Mouse (Mus musculus) MEL (cell line): ENCODE data around the gene Tex9. TPM values are rescaled to one million over a fixed set of nuclear protein-coding genes. Genes with fewer than 3 reads are reported as not detected.

Experiments
- DNase-seq: peaks from one replicate; pipeline ENCODE4 v3.0.0; 2011; ENCODE audit warnings: low read depth, low spot score
- H3K27ac ChIP-seq: 2 replicates; pipeline ENCODE4 v1.5.1; 2012; ENCODE audit warnings: low read depth, mild to moderate bottlenecking, control low read depth, low read length, moderate library complexity; ENCODE audit not compliant: control insufficient read depth
- H3K27me3 ChIP-seq, 2 experiments: fragments of 150-350 bp in 1 of 2; sonication (generic) in 1 of 2; 2 replicates each; pipeline ENCODE4 v1.6.1; 2012; ENCODE audit warnings: low read length in 2 of 2, mild to moderate bottlenecking in 2 of 2, improper control_type of control experiment in 1 of 2, moderate library complexity in 1 of 2; ENCODE audit not compliant: insufficient read depth in 2 of 2, control insufficient read depth in 1 of 2
- H3K36me3 ChIP-seq, 2 experiments: 2 replicates each; pipeline ENCODE4 v1.6.1; 2012 to 2014; ENCODE audit warnings: low read length in 2 of 2, improper control_type of control experiment in 1 of 2, inconsistent platforms in 1 of 2, mild to moderate bottlenecking in 1 of 2; ENCODE audit not compliant: insufficient read depth in 2 of 2, control insufficient read depth in 1 of 2
- H3K4me1 ChIP-seq, 2 experiments: fragments of 150-350 bp in 1 of 2; sonication (generic) in 1 of 2; 2 replicates each; pipeline ENCODE4 v1.6.1; 2012; ENCODE audit warnings: low read length in 2 of 2, improper control_type of control experiment in 1 of 2, mild to moderate bottlenecking in 1 of 2; ENCODE audit not compliant: insufficient read depth in 2 of 2, control insufficient read depth in 1 of 2
- H3K4me3 ChIP-seq, 2 experiments: fragments of 150-350 bp in 1 of 2; sonication (generic) in 1 of 2; 2 replicates each; pipeline ENCODE4 v1.5.1; 2012; ENCODE audit warnings: low read depth in 2 of 2, low read length in 2 of 2, mild to moderate bottlenecking in 2 of 2, moderate library complexity in 2 of 2, control low read depth in 1 of 2, improper control_type of control experiment in 1 of 2; ENCODE audit not compliant: control insufficient read depth in 1 of 2, insufficient read depth in 1 of 2
- H3K79me2 ChIP-seq: 2 replicates; pipeline ENCODE4 v1.6.1; 2012; ENCODE audit warnings: mild to moderate bottlenecking, low read length, moderate library complexity; ENCODE audit not compliant: control insufficient read depth, poor library complexity, insufficient read depth
- H3K9ac ChIP-seq: 2 replicates; pipeline ENCODE4 v1.6.1; 2012; ENCODE audit warnings: low read depth, mild to moderate bottlenecking, control low read depth, low read length, moderate library complexity; ENCODE audit not compliant: control insufficient read depth, poor library complexity, severe bottlenecking
- H3K9me3 ChIP-seq: fragments of 150-350 bp; sonication (generic); replicated peaks from 2 replicates; pipeline ENCODE4 v1.6.1; 2012; ENCODE audit warnings: mild to moderate bottlenecking, low read length, improper control_type of control experiment, moderate library complexity; ENCODE audit not compliant: insufficient read depth
- BHLHE40 ChIP-seq: IDR thresholded peaks from 2 replicates; pipeline ENCODE4 v1.6.1; 2012; ENCODE audit warnings: low read depth, mild to moderate bottlenecking, inconsistent platforms, low read length, improper control_type of control experiment, borderline replicate concordance
- CHD1 ChIP-seq: IDR thresholded peaks from 2 replicates; pipeline ENCODE4 v1.6.1; 2012; ENCODE audit warnings: low read depth, mild to moderate bottlenecking, inconsistent platforms, low read length, improper control_type of control experiment
- CHD2 ChIP-seq: IDR thresholded peaks from 2 replicates; pipeline ENCODE4 v1.6.1; 2011; ENCODE audit warnings: low read length, improper control_type of control experiment
- EP300 ChIP-seq, 2 experiments: IDR thresholded peaks; 2 replicates each; pipeline ENCODE4 v1.6.1; 2011; ENCODE audit warnings: improper control_type of control experiment in 2 of 2, low read length in 2 of 2, low read depth in 1 of 2, mild to moderate bottlenecking in 1 of 2
- GATA1 ChIP-seq: IDR thresholded peaks from 2 replicates; pipeline ENCODE4 v1.6.1; 2011; ENCODE audit warnings: low read depth, low read length, improper control_type of control experiment
- HCFC1 ChIP-seq: IDR thresholded peaks from 2 replicates; pipeline ENCODE4 v1.6.1; 2012; ENCODE audit warnings: low read depth, mild to moderate bottlenecking, inconsistent platforms, low read length, improper control_type of control experiment, moderate library complexity
- JUND ChIP-seq: IDR thresholded peaks from 2 replicates; pipeline ENCODE4 v1.6.1; 2011; ENCODE audit warnings: low read depth, mild to moderate bottlenecking, improper control_type of control experiment, low read length
- MAFK ChIP-seq: IDR thresholded peaks from 2 replicates; pipeline ENCODE4 v1.6.1; 2011; ENCODE audit warnings: low read depth, mild to moderate bottlenecking, low read length, improper control_type of control experiment, borderline replicate concordance
- MAX ChIP-seq: IDR thresholded peaks from 2 replicates; pipeline ENCODE4 v1.6.1; 2011; ENCODE audit warnings: low read length, improper control_type of control experiment
- MEF2A ChIP-seq: IDR thresholded peaks from 2 replicates; pipeline ENCODE4 v1.6.1; 2014; ENCODE audit warnings: low read depth, mild to moderate bottlenecking, inconsistent platforms, low read length, improper control_type of control experiment; ENCODE audit not compliant: poor library complexity, insufficient replicate concordance, severe bottlenecking; ENCODE audit errors: extremely low read depth
- MYC ChIP-seq: IDR thresholded peaks from 2 replicates; pipeline ENCODE4 v1.6.1; 2011; ENCODE audit warnings: low read depth, mild to moderate bottlenecking, low read length, improper control_type of control experiment, moderate library complexity
- POLR2AphosphoS2 ChIP-seq: IDR thresholded peaks from 2 replicates; pipeline ENCODE4 v1.6.1; 2011; ENCODE audit warnings: low read length, improper control_type of control experiment
- RAD21 ChIP-seq: IDR thresholded peaks from 2 replicates; pipeline ENCODE4 v1.6.1; 2011; ENCODE audit warnings: mild to moderate bottlenecking, low read depth, low read length, improper control_type of control experiment
- RCOR1 ChIP-seq: IDR thresholded peaks from 2 replicates; pipeline ENCODE4 v1.6.1; 2012; ENCODE audit warnings: low read depth, mild to moderate bottlenecking, inconsistent platforms, low read length, improper control_type of control experiment
- SMC3 ChIP-seq: IDR thresholded peaks from 2 replicates; pipeline ENCODE4 v1.6.1; 2011; ENCODE audit warnings: low read depth, low read length, improper control_type of control experiment
- TBP ChIP-seq: IDR thresholded peaks from 2 replicates; pipeline ENCODE4 v1.8.0; 2011; ENCODE audit warnings: low read depth, low read length, improper control_type of control experiment
- TCF12 ChIP-seq: IDR thresholded peaks from 2 replicates; pipeline ENCODE4 v1.6.1; 2014; ENCODE audit warnings: low read depth, mild to moderate bottlenecking, inconsistent platforms, low read length, improper control_type of control experiment, moderate library complexity
- UBTF ChIP-seq: IDR thresholded peaks from 2 replicates; pipeline ENCODE4 v1.6.1; 2012; ENCODE audit warnings: low read depth, mild to moderate bottlenecking, inconsistent platforms, low read length, improper control_type of control experiment, moderate library complexity, borderline replicate concordance; ENCODE audit not compliant: insufficient read depth
- USF2 ChIP-seq, 2 experiments: IDR thresholded peaks; 2 replicates each; pipeline ENCODE4 v1.6.1; 2011 to 2012; ENCODE audit warnings: improper control_type of control experiment in 2 of 2, low read length in 2 of 2, borderline replicate concordance in 1 of 2, inconsistent platforms in 1 of 2, low read depth in 1 of 2, mild to moderate bottlenecking in 1 of 2; ENCODE audit not compliant: insufficient read depth in 1 of 2
- ZC3H11A ChIP-seq: IDR thresholded peaks from 2 replicates; pipeline ENCODE4 v1.6.1; 2012; ENCODE audit warnings: low read depth, mild to moderate bottlenecking, inconsistent platforms, low read length, improper control_type of control experiment
- ZKSCAN1 ChIP-seq: IDR thresholded peaks from 2 replicates; pipeline ENCODE4 v1.6.1; 2012; ENCODE audit warnings: low read depth, mild to moderate bottlenecking, inconsistent platforms, low read length, improper control_type of control experiment, moderate library complexity
- ZNF384 ChIP-seq: IDR thresholded peaks from 2 replicates; pipeline ENCODE4 v1.6.1; 2012; ENCODE audit warnings: low read depth, mild to moderate bottlenecking, inconsistent platforms, low read length, improper control_type of control experiment
- polyA plus RNA-seq, 2 experiments: library from polyadenylated mRNA; stranded (reverse) in 1 of 2; unstranded in 1 of 2; fragments of >175 nt in 1 of 2; fragments of >200 nt in 1 of 2; gene quantifications; 2 replicates each; pipeline versions ENCODE4 v1.2.1 to v1.2.4; 2012; ENCODE audit warnings: low replicate concordance in 2 of 2, low read depth in 1 of 2; ENCODE audit not compliant: insufficient read length in 2 of 2, insufficient read depth in 1 of 2, missing spikeins in 1 of 2
- total RNA-seq: library from RNA; depleted of rRNA; stranded (reverse); fragments of 300-350 nt; gene quantifications from 2 replicates; pipeline ENCODE4 v1.2.3, GENCODE M21; 2012

The Tex9 gene
- total and polyA plus RNA-seq, 3 experiments: 7.0 to 17.1 TPM; not detected in 1

DNA sequence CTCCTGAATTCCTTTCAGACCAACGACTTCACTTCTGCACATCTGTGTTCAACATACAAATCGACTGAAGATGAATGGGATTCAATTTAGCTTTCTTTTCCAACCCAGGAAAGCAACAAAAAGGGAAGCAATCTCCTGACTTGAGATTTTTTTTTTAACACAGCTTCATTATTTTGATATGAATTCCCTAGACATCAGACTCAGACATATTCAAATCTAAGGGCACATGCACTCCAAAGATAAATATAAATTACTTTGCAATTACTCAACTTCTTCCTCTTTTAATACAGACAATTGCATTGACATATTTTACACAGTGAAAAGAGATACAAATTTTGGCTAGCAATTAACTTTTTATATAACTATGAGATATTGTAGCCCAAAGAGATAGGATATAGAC is 4.7 kb upstream of the Tex9 start (continued):
- no peak for TF ChIP-seq MEF2A
- peak; percentile 77 to 78 for TF ChIP-seq EP300 (IDR thresholded peaks at IDR 0.05; ENCODE audit: low read depth in 1 of 2, low read length in 2 of 2)
- TF ChIP-seq GATA1: peak; percentile 71
- no peak for TF ChIP-seq POLR2AphosphoS2
- 0 out of 2 replicates have a peak, but pooled peaks have one; percentile 32 for TF ChIP-seq BHLHE40
- peak; percentile 76 for TF ChIP-seq ZNF384
- TF ChIP-seq ZC3H11A: no peak
- no peak; the same call in 1 of the 2 replicates for TF ChIP-seq MAFK
- no peak for TF ChIP-seq MAX
- no peak for TF ChIP-seq RAD21
- TF ChIP-seq TBP: no peak
- TF ChIP-seq CHD2: no peak
- no peak for TF ChIP-seq UBTF
- 0 out of 2 replicates have a peak, but pooled peaks have one; percentile 27 for TF ChIP-seq MYC
- TF ChIP-seq ZKSCAN1: no peak
- TF ChIP-seq SMC3: no peak
- TF ChIP-seq CHD1: no peak
- no peak for TF ChIP-seq JUND
- TF ChIP-seq, all 39 proteins: peak for 9

DNA sequence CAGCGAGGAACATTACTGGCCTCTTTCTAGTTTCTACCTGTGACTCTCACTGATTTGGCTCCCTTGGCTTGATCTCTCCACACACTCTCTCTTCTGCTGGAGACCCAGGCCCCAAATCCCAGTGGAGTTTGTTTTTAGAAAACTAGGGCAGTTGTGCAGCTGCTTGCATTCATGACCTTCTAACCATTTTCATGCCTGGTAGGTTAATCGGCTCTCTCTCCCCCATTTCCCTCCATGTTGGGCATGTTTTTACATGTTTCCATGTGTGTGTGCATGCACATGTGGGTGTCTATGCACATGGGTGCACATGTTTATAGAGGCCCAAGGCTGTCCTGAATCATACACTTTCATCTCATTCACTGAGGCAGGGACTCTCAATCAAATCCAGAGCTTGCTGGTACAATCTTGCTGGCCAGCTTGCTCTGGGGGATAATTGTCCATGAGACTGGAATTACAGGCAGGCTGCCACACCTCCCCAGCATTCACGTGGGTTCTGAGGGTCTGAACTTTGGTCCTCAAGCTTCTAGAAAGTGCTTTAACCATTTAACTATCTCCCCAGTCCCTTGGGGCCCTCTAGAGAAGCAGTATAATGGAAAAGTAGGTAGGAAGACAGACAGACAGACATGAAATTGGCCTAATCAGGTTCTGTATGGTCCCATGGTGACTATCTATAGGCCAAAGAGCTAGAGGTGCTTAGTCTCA is 2.1 kb upstream of the Tex9 start:
- no peaks in the 10 kb centered on the region for H3K27me3 ChIP-seq
- H3K9ac ChIP-seq: no peak overlapping the region
- H3K9me3 ChIP-seq: no peaks in the 10 kb centered on the region
- H3K4me1 ChIP-seq: peaks cover 10 to 18% of the 10 kb centered on the region in 2 experiments
- no peak for TF ChIP-seq MYC
- TF ChIP-seq MEF2A: no peak
- no peak for TF ChIP-seq TBP
- no peak for TF ChIP-seq HCFC1
- TF ChIP-seq SMC3: no peak
- no peak for TF ChIP-seq BHLHE40
- TF ChIP-seq POLR2AphosphoS2: no peak
- no peak for TF ChIP-seq USF2 (IDR thresholded peaks at IDR 0.05; ENCODE audit: borderline replicate concordance in 1 of 2, insufficient read depth in 1 of 2, low read depth in 1 of 2, low read length in 2 of 2)
- TF ChIP-seq JUND: no peak
- TF ChIP-seq TCF12: no peak
- TF ChIP-seq CHD2: no peak
- TF ChIP-seq RCOR1: no peak
- TF ChIP-seq ZNF384: no peak
- no peak for TF ChIP-seq ZKSCAN1
- TF ChIP-seq RAD21: no peak
- TF ChIP-seq ZC3H11A: no peak
- TF ChIP-seq, all 39 proteins: peak for 0
- H3K27ac ChIP-seq: no peak overlapping the region
- H3K4me3 ChIP-seq: no peak overlapping the region
- DNase-seq: no peak
- peaks cover 0 to 28% of the 10 kb centered on the region in 2 experiments; a peak in 2 of 4 replicates for H3K36me3 ChIP-seq
- H3K79me2 ChIP-seq: peaks cover 2% of the 10 kb centered on the region
